Mouse (Mus musculus) adipocyte (in vitro differentiated cells): ENCODE measurements around the gene Tgfb1i1.

Experiments used
- DNase-seq: peaks from one replicate; pipeline ENCODE4 v3.0.0-alpha.2; 2016; ENCODE audit warnings: low spot score

Gene Tgfb1i1

GRCm38 (mm10) chr7:128244410-128245025 is 2.1 kb upstream of the Tgfb1i1 start:
- no peak for DNase-seq

- no peak for DNase-seq
These were observed 1.1 kb upstream of the Tgfb1i1 start for GRCm38 (mm10) chr7:128245547-128245946.

- peak; percentile 89 for DNase-seq
These were observed 831 bp downstream of the Tgfb1i1 start for GRCm38 (mm10) chr7:128247443-128247842.

- DNase-seq: no peak
These were observed 1.8 kb downstream of the Tgfb1i1 start for GRCm38 (mm10) chr7:128248081-128249042.

GRCm38 (mm10) chr7:128249998-128250397 is 3.4 kb downstream of the Tgfb1i1 start:
- DNase-seq: no peak

- no peak for DNase-seq
These were observed 5.3 kb downstream of the Tgfb1i1 start for GRCm38 (mm10) chr7:128251946-128252345.

- no peak for DNase-seq
These were observed 6.0 kb downstream of the Tgfb1i1 start for GRCm38 (mm10) chr7:128252609-128253008.

GRCm38 (mm10) chr7:128254978-128255377 is 8.4 kb downstream of the Tgfb1i1 start:
- DNase-seq: no peak

GRCm38 (mm10) chr7:128255757-128256156 is 9.1 kb downstream of the Tgfb1i1 start:
- no peak for DNase-seq

GRCm38 (mm10) chr7:128256783-128257334 is 10.2 kb downstream of the Tgfb1i1 start:
- no peak for DNase-seq

- DNase-seq: no peak
These were observed 18.8 kb downstream of the Tgfb1i1 start, which contains the start of gene Slc5a2 for GRCm38 (mm10) chr7:128265411-128265810. Gene Slc5a2, plus strand, starts transcription at chr7:128265657.

GRCm38 (mm10) chr7:128266056-128266455 is 19.4 kb downstream of the Tgfb1i1 start:
- no peak for DNase-seq

- DNase-seq: no peak
These were observed 20.8 kb downstream of the Tgfb1i1 start for GRCm38 (mm10) chr7:128267391-128267790.

GRCm38 (mm10) chr7:128267813-128268212 is 21.2 kb downstream of the Tgfb1i1 start:
- DNase-seq: no peak

GRCm38 (mm10) chr7:128270431-128270850 is 23.8 kb downstream of the Tgfb1i1 start:
- no peak for DNase-seq

GRCm38 (mm10) chr7:128271496-128271895 is 24.9 kb downstream of the Tgfb1i1 start:
- DNase-seq: no peak

GRCm38 (mm10) chr7:128276051-128276450 is 29.4 kb downstream of the Tgfb1i1 start:
- no peak for DNase-seq

- no peak for DNase-seq
These were observed 33.1 kb downstream of the Tgfb1i1 start for GRCm38 (mm10) chr7:128279750-128280149.

- no peak for DNase-seq
These were observed 35.2 kb downstream of the Tgfb1i1 start for GRCm38 (mm10) chr7:128281765-128282164.

GRCm38 (mm10) chr7:128282532-128283244 is 36.1 kb downstream of the Tgfb1i1 start:
- peak; percentile 33 for DNase-seq

- DNase-seq: no peak
These were observed 37.4 kb downstream of the Tgfb1i1 start for GRCm38 (mm10) chr7:128284047-128284446.

- no peak for DNase-seq
These were observed 38.4 kb downstream of the Tgfb1i1 start for GRCm38 (mm10) chr7:128285060-128285459.
